Mouse (Mus musculus) intestine, embryonic 14.5 days (tissue): ENCODE data around the gene Prrg2. TPM values are rescaled to one million over a fixed set of nuclear protein-coding genes. Genes with fewer than 3 reads are reported as not detected.

Source experiments
- ATAC-seq: fragments of 200-750 bp; cut with Nextera tagmentation; replicated peaks from 2 replicates; pipeline ENCODE4 v1.8.0; 2017; ENCODE audit warnings: low read depth, moderate number of reproducible peaks, moderate TSS enrichment, moderate library complexity; ENCODE audit not compliant: low FRiP score, low TSS enrichment
- DNase-seq: peaks from one replicate; pipeline ENCODE4 v3.0.0-alpha.2; 2018; ENCODE audit warnings: low spot score
- H3K27ac ChIP-seq: fragments of 300-500 bp; sonication (generic); 2 replicates; pipeline ENCODE4 v1.5.1; 2014; ENCODE audit warnings: low read depth, mild to moderate bottlenecking, control low read depth
- H3K27me3 ChIP-seq: fragments of 300-500 bp; sonication (generic); replicated peaks from 2 replicates; pipeline ENCODE4 v1.6.1; 2014; ENCODE audit warnings: low read length, control low read depth; ENCODE audit not compliant: control insufficient read depth, insufficient read depth
- H3K36me3 ChIP-seq: fragments of 300-500 bp; sonication (generic); 2 replicates; pipeline ENCODE4 v1.6.1; 2014; ENCODE audit warnings: low read length, control low read depth; ENCODE audit not compliant: control insufficient read depth, insufficient read depth
- H3K4me1 ChIP-seq: fragments of 300-500 bp; sonication (generic); replicated peaks from 2 replicates; pipeline ENCODE4 v1.6.1; 2014; ENCODE audit warnings: low read length, control low read depth, mixed read lengths; ENCODE audit not compliant: control insufficient read depth, insufficient read depth
- H3K4me2 ChIP-seq: fragments of 300-500 bp; sonication (generic); 2 replicates; pipeline ENCODE4 v1.6.1; 2014; ENCODE audit warnings: low read length
- H3K4me3 ChIP-seq: fragments of 300-500 bp; sonication (generic); 2 replicates; pipeline ENCODE4 v1.5.1; 2014; ENCODE audit warnings: low read depth, low read length, control low read depth, mixed read lengths
- H3K9ac ChIP-seq: fragments of 300-500 bp; sonication (generic); 2 replicates; pipeline ENCODE4 v1.6.1; 2014; ENCODE audit warnings: mild to moderate bottlenecking, low read length
- H3K9me3 ChIP-seq: fragments of 300-500 bp; sonication (generic); 2 replicates; pipeline ENCODE4 v1.6.1; 2016; ENCODE audit warnings: low read length, control low read depth; ENCODE audit not compliant: control insufficient read depth
- WGBS: fragments of 180-500 bp; shearing (Covaris S2); extraction: QIAGEN DNeasy Blood & Tissue Kit; methylation state at CpG from one replicate; pipeline ENCODE4 v1.1.7; 2014; 5-methylcytosine and 5-hydroxymethylcytosine counted together
- microRNA-seq: library from miRNA; unstranded; fragments of <30 nt; microRNA quantifications from one replicate; pipeline ENCODE4, GENCODE M21; 2016
- polyA plus RNA-seq: library from polyadenylated mRNA; unstranded; fragments of >200 nt; fragmentation: Nextera tagmentation; extraction: Ambion mirVana; gene quantifications from 2 replicates; pipeline ENCODE4 v1.2.1, GENCODE M21; 2014

The Prrg2 gene
- polyA plus RNA-seq, 1 experiment from 2014 or later, result 24.0 TPM

- ATAC-seq (no peak), DNase-seq (no peak)
- Histone ChIP-seq H3K4me2 (no peak overlapping the region), H3K27ac (no peak overlapping the region), H3K4me3 (no peak overlapping the region), H3K4me1 (no peaks in the 10 kb centered on the region), H3K9me3 (no peaks in the 10 kb centered on the region), H3K9ac (no peak overlapping the region), H3K27me3 (no peaks in the 10 kb centered on the region), H3K36me3 (peaks cover 97% of the 10 kb centered on the region)
- 93% methylated on average over 29 of the region's 29 CpGs for WGBS
Observed at GRCm38 (mm10) chr7:45007141-45007540, 55.3 kb downstream of the Prrg2 start.

GRCm38 (mm10) chr7:45006503-45006902 is 56.0 kb downstream of the Prrg2 start:
- ATAC-seq (no peak), DNase-seq (no peak)
- no peaks in the 10 kb centered on the region for H3K27me3 ChIP-seq
- WGBS, result 93% methylated on average over 12 of the region's 12 CpGs
- H3K4me1 ChIP-seq, result no peaks in the 10 kb centered on the region
- no peak overlapping the region for H3K4me3 ChIP-seq
- no peak overlapping the region for H3K27ac ChIP-seq
- no peak overlapping the region for H3K9ac ChIP-seq
- no peak overlapping the region for H3K4me2 ChIP-seq
- H3K9me3 ChIP-seq, result no peaks in the 10 kb centered on the region
- H3K36me3 ChIP-seq, result peaks cover 97% of the 10 kb centered on the region

- DNase-seq (no peak), ATAC-seq (no peak)
- H3K27me3 ChIP-seq, result no peaks in the 10 kb centered on the region
- H3K4me1 ChIP-seq, result no peaks in the 10 kb centered on the region
- no peak overlapping the region for H3K4me2 ChIP-seq
- H3K9me3 ChIP-seq, result no peaks in the 10 kb centered on the region
- no peak overlapping the region for H3K9ac ChIP-seq
- peaks cover 99% of the 10 kb centered on the region for H3K36me3 ChIP-seq
- no peak overlapping the region for H3K27ac ChIP-seq
- H3K4me3 ChIP-seq, result no peak overlapping the region
- 85% methylated on average over 6 of the region's 6 CpGs for WGBS
Observed at GRCm38 (mm10) chr7:45005321-45005992, 57.0 kb downstream of the Prrg2 start.

GRCm38 (mm10) chr7:45004546-45004945 is 57.9 kb downstream of the Prrg2 start:
- Histone ChIP-seq H3K4me3 (no peak overlapping the region), H3K4me1 (peaks cover 3% of the 10 kb centered on the region; the same call in 1 of the 2 replicates), H3K36me3 (peaks cover 99% of the 10 kb centered on the region), H3K27ac (no peak overlapping the region), H3K9me3 (no peaks in the 10 kb centered on the region), H3K27me3 (no peaks in the 10 kb centered on the region), H3K9ac (no peak overlapping the region), H3K4me2 (no peak overlapping the region)
- no peak for ATAC-seq
- no peak for DNase-seq
- 37% methylated on average over 3 of the region's 3 CpGs for WGBS

Small RNA genes within 50 kb of the gene (microRNA-seq; reads per million reads assigned to microRNA genes)
- 0.76 reads per million for gene Mir7054

Other genes with a start within 250 kb of the Prrg2 start
- gene Nup62, start 246.6 kb downstream of the Prrg2 start, polyA plus RNA-seq, result 65.8 and 68.8 TPM in 2 replicates
- 2.0 TPM in 2 replicates for gene Il4i1, start 246.3 kb downstream of the Prrg2 start, polyA plus RNA-seq
- 2.4 and 3.0 TPM in 2 replicates for gene Atf5, start 246.0 kb downstream of the Prrg2 start, polyA plus RNA-seq
- gene Akt1s1, start 213.7 kb downstream of the Prrg2 start, polyA plus RNA-seq, result 63.7 and 68.0 TPM in 2 replicates
- gene Tbc1d17, start 213.6 kb downstream of the Prrg2 start, polyA plus RNA-seq, result 72.4 and 74.8 TPM in 2 replicates
- gene Pnkp, start 205.5 kb downstream of the Prrg2 start, polyA plus RNA-seq, result 26.4 and 29.7 TPM in 2 replicates
- 318 and 338 TPM in 2 replicates for gene Ptov1, start 192.9 kb downstream of the Prrg2 start, polyA plus RNA-seq
- gene Med25, start 170.0 kb downstream of the Prrg2 start, polyA plus RNA-seq, result 66.2 and 75.8 TPM in 2 replicates
- 17.8 and 19.7 TPM in 2 replicates for gene Fuz, start 166.6 kb downstream of the Prrg2 start, polyA plus RNA-seq
- gene Ap2a1, start 133.2 kb downstream of the Prrg2 start, polyA plus RNA-seq, result 62.9 and 68.3 TPM in 2 replicates
- not detected in 2 replicates for gene Tsks, start 119.5 kb downstream of the Prrg2 start, polyA plus RNA-seq
- gene Cpt1c, start 87.8 kb downstream of the Prrg2 start, polyA plus RNA-seq, result 21.9 and 24.7 TPM in 2 replicates
- 208 and 211 TPM in 2 replicates for gene Prmt1, start 76.1 kb downstream of the Prrg2 start, polyA plus RNA-seq
- gene Irf3, start 65.0 kb downstream of the Prrg2 start, polyA plus RNA-seq, result 84.3 and 91.7 TPM in 2 replicates
- gene Bcl2l12, start 64.0 kb downstream of the Prrg2 start, polyA plus RNA-seq, result 54.3 and 55.2 TPM in 2 replicates
- gene Scaf1, start 46.3 kb downstream of the Prrg2 start, polyA plus RNA-seq, result 45.3 and 49.4 TPM in 2 replicates
- 69.1 and 70.2 TPM in 2 replicates for gene Rras, start 44.7 kb downstream of the Prrg2 start, polyA plus RNA-seq
- gene Prr12, start 9.8 kb downstream of the Prrg2 start, polyA plus RNA-seq, result 14.0 and 15.0 TPM in 2 replicates
- 57.2 and 63.0 TPM in 2 replicates for gene Nosip, start 248 bp downstream of the Prrg2 start, polyA plus RNA-seq
- gene Rcn3, start 29.5 kb upstream of the Prrg2 start, polyA plus RNA-seq, result 313 and 323 TPM in 2 replicates
- 64.1 and 65.1 TPM in 2 replicates for gene Fcgrt, start 41.2 kb upstream of the Prrg2 start, polyA plus RNA-seq
- gene Rps11, start 61.8 kb upstream of the Prrg2 start, polyA plus RNA-seq, result 1,923 and 1,961 TPM in 2 replicates
- 1,687 and 1,710 TPM in 2 replicates for gene Rpl13a, start 66.1 kb upstream of the Prrg2 start, polyA plus RNA-seq
- gene Gm45713, start 73.6 kb upstream of the Prrg2 start, polyA plus RNA-seq, result 0.72 and 0.81 TPM in 2 replicates
- 1.3 and 2.1 TPM in 2 replicates for gene Flt3l, start 73.8 kb upstream of the Prrg2 start, polyA plus RNA-seq
- gene Pih1d1, start 91.6 kb upstream of the Prrg2 start, polyA plus RNA-seq, result 108 and 113 TPM in 2 replicates
- 50.9 and 66.6 TPM in 2 replicates for gene Aldh16a1, start 91.9 kb upstream of the Prrg2 start, polyA plus RNA-seq
- gene Slc17a7, start 101.3 kb upstream of the Prrg2 start, polyA plus RNA-seq, result 0.07 TPM in 1 of 2 replicates, not detected in the other
- not detected in 2 replicates for gene Gfy, start 116.9 kb upstream of the Prrg2 start, polyA plus RNA-seq
- not detected in 2 replicates for gene Pth2, start 118.3 kb upstream of the Prrg2 start, polyA plus RNA-seq
- gene Ccdc155, start 142.2 kb upstream of the Prrg2 start, polyA plus RNA-seq, result 0.43 and 0.73 TPM in 2 replicates
- 0.80 and 1.0 TPM in 2 replicates for gene Dkkl1, start 149.5 kb upstream of the Prrg2 start, polyA plus RNA-seq
- 129 and 139 TPM in 2 replicates for gene Tead2, start 153.1 kb upstream of the Prrg2 start, polyA plus RNA-seq
- 2.6 and 3.0 TPM in 2 replicates for gene Cd37, start 176.4 kb upstream of the Prrg2 start, polyA plus RNA-seq
- gene Slc6a16, start 178.4 kb upstream of the Prrg2 start, polyA plus RNA-seq, result 0.24 TPM in 1 of 2 replicates, not detected in the other
- gene Slc6a21, start 214.8 kb upstream of the Prrg2 start, polyA plus RNA-seq, result not detected in 2 replicates